Mouse (Mus musculus) small intestine, adult 2 months (tissue): ENCODE measurements around the gene Asrgl1.

Experiments used
- CTCF ChIP-seq: fragments of 200-500 bp; IDR thresholded peaks from 2 replicates; pipeline ENCODE4 v1.5.1; 2012; ENCODE audit warnings: low read depth, mild to moderate bottlenecking, control low read depth, inconsistent platforms, low read length, moderate library complexity, mixed read lengths; ENCODE audit not compliant: insufficient replicate concordance, insufficient read length; ENCODE audit errors: extremely low read depth
- POLR2A ChIP-seq: fragments of 200-500 bp; IDR thresholded peaks from 2 replicates; pipeline ENCODE4 v1.6.1; 2012; ENCODE audit warnings: low read depth, mild to moderate bottlenecking, control low read depth, inconsistent platforms, low read length, moderate library complexity

- TF ChIP-seq CTCF: no peak
- no peak for TF ChIP-seq POLR2A
These were observed 15.6 kb downstream of the Asrgl1 start for GRCm38 (mm10) chr19:9119655-9120425.
